Mouse (Mus musculus) spleen, adult 2 months (tissue): ENCODE measurements around the gene Mrpl58.

ENCODE experiments used
- CTCF ChIP-seq: fragments of 200-500 bp; IDR thresholded peaks from 2 replicates; pipeline ENCODE4 v1.5.1; 2011; ENCODE audit warnings: mild to moderate bottlenecking, inconsistent platforms; ENCODE audit not compliant: insufficient read depth, insufficient read length, insufficient replicate concordance; ENCODE audit errors: extremely low read depth
- POLR2A ChIP-seq: fragments of 200-500 bp; IDR thresholded peaks from 2 replicates; pipeline ENCODE4 v1.6.1; 2011; ENCODE audit warnings: low read depth, low read length, inconsistent platforms

- TF ChIP-seq CTCF (no peak), POLR2A (no peak)
Measured at GRCm38 (mm10) chr11:115372737-115373136, 30.8 kb upstream of the Mrpl58 start.
